Mouse (Mus musculus) cerebellum, adult 2 months (tissue): ENCODE data around the gene Skor1. TPM values are rescaled to one million over a fixed set of nuclear protein-coding genes. Genes with fewer than 3 reads are reported as not detected.

Experiments used
- DNase-seq, 2 experiments: peaks; one replicate each; pipeline ENCODE4 v3.0.0; 2021
- H3K27ac ChIP-seq: fragments of 200-500 bp; 2 replicates; pipeline ENCODE4 v1.5.1; 2012; ENCODE audit warnings: low read length, control low read depth, inconsistent platforms; ENCODE audit not compliant: insufficient read depth
- H3K27me3 ChIP-seq: fragments of 200-500 bp; 2 replicates; pipeline ENCODE4 v1.6.1; 2012; ENCODE audit warnings: inconsistent platforms, mild to moderate bottlenecking, low read length, moderate library complexity; ENCODE audit not compliant: control insufficient read depth, insufficient read depth
- H3K4me1 ChIP-seq: fragments of 200-500 bp; 2 replicates; pipeline ENCODE4 v1.6.1; 2011; ENCODE audit warnings: low read length; ENCODE audit not compliant: control insufficient read depth, insufficient read depth
- H3K4me3 ChIP-seq: fragments of 200-500 bp; replicated peaks from 2 replicates; pipeline ENCODE3; 2011; ENCODE audit warnings: mild to moderate bottlenecking, low read depth, low read length, control low read depth; ENCODE audit not compliant: insufficient read depth
- CTCF ChIP-seq: fragments of 200-500 bp; IDR thresholded peaks from 2 replicates; pipeline ENCODE4 v1.5.1; 2011; ENCODE audit warnings: low read depth, mild to moderate bottlenecking, control low read depth, low read length, moderate library complexity, borderline replicate concordance; ENCODE audit not compliant: insufficient read depth
- POLR2A ChIP-seq: fragments of 200-500 bp; IDR thresholded peaks from 2 replicates; pipeline ENCODE4 v1.6.1; 2011; ENCODE audit warnings: low read length, control low read depth, borderline replicate concordance; ENCODE audit not compliant: insufficient read depth
- WGBS: fragments of 180-500 bp; shearing (Covaris S2); methylation state at CpG from one replicate; pipeline ENCODE4 v1.1.7; 2018; 5-methylcytosine and 5-hydroxymethylcytosine counted together
- polyA plus RNA-seq: library from polyadenylated mRNA; depleted of rRNA; stranded (reverse); fragments of >200 nt; gene quantifications from 2 replicates; pipeline ENCODE4 v1.2.3, GENCODE M21; 2012

Gene Skor1
- polyA plus RNA-seq, 1 experiment, result 7.1 TPM

GRCm38 (mm10) chr9:63185249-63185648 is 36.5 kb upstream of the Skor1 start:
- WGBS, result 74% methylated on average over 7 of the region's 7 CpGs
- H3K4me1 ChIP-seq, result no peaks in the 10 kb centered on the region
- DNase-seq, result no peak
- H3K27ac ChIP-seq, result no peak overlapping the region
- H3K4me3 ChIP-seq, result no peak overlapping the region
- TF ChIP-seq CTCF (no peak), POLR2A (no peak)
- no peaks in the 10 kb centered on the region for H3K27me3 ChIP-seq

- Histone ChIP-seq H3K4me1 (no peaks in the 10 kb centered on the region), H3K27me3 (no peaks in the 10 kb centered on the region), H3K4me3 (no peak overlapping the region), H3K27ac (no peak overlapping the region)
- no peak for DNase-seq
- no peak for TF ChIP-seq CTCF
- no peak for TF ChIP-seq POLR2A
- WGBS, result 82% methylated on average over 7 of the region's 7 CpGs
These were observed 35.1 kb upstream of the Skor1 start for GRCm38 (mm10) chr9:63183864-63184263.

- Histone ChIP-seq H3K4me3 (no peak overlapping the region), H3K27ac (no peak overlapping the region), H3K27me3 (no peaks in the 10 kb centered on the region), H3K4me1 (no peaks in the 10 kb centered on the region)
- TF ChIP-seq CTCF (no peak), POLR2A (no peak)
- 75% methylated on average over 14 of the region's 14 CpGs for WGBS
- DNase-seq, result no peak
These were observed 33.7 kb upstream of the Skor1 start for GRCm38 (mm10) chr9:63182306-63182960.

GRCm38 (mm10) chr9:63181337-63182178 is 32.8 kb upstream of the Skor1 start:
- Histone ChIP-seq H3K27me3 (no peaks in the 10 kb centered on the region), H3K27ac (no peak overlapping the region), H3K4me3 (no peak overlapping the region), H3K4me1 (no peaks in the 10 kb centered on the region)
- TF ChIP-seq POLR2A (no peak), CTCF (no peak)
- WGBS, result 75% methylated on average over 11 of the region's 11 CpGs
- DNase-seq, result no peak

DNA sequence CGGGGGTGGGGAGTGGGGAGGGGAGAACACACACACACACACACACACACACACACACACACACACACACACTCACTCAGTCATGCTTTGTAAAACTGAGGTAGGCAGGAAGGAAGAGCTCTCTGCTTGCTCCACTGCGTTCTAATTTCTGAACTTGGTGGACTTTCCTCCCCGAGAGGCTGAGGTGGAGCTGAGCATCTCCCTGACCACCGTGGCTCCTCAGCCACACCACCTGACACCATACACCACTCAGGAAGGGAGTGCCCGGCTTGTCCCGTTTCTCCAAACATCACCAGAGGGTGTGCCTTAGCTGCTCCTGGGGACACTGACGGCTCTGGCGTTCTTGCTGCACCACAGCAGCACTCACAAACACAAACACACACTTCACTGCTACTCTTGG is 29.5 kb upstream of the Skor1 start:
- TF ChIP-seq POLR2A, result no peak
- TF ChIP-seq CTCF, result no peak
- 89% methylated on average over 8 of the region's 8 CpGs for WGBS

DNA sequence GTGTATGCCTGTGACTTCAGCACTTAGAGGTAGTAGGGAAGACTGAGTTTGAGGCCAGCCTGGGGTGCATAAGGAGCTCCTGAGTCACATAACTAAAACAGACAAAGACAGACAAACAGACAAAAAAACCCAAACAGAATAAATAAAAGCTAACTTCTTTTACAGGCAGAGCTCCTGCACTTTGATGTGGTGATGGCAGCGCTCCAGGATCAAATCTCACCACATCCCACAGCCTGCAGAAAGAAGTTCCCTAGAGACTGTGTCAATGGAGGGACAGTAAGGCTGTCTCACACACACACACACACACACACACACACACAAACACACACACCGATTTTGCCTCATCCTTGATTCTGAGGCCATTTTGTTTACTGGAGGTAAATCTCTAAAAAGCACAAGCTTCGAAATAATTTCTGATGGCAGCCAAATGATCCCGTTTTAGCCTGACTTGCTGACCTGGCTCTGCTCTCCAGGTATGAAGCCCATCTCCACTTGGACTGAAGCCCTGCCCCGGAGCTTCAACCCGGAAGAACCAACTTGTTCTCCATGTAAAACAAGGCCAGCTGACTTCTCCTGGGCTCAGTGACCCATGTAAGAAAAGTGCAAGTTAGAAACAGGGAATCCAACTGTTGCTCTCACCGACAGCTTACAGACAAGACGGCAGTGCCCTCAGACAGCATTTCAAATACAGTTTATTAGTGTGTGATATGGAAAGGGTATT is 25.4 kb upstream of the Skor1 start:
- WGBS, result 67% methylated on average over 8 of the region's 8 CpGs
- TF ChIP-seq POLR2A (no peak), CTCF (no peak)
- H3K27me3 ChIP-seq, result no peaks in the 10 kb centered on the region

More for the DNA sequence above, 29.5 kb upstream of the Skor1 start:
- Histone ChIP-seq H3K27ac (no peak overlapping the region), H3K4me1 (no peaks in the 10 kb centered on the region), H3K4me3 (no peak overlapping the region), H3K27me3 (no peaks in the 10 kb centered on the region)
- DNase-seq, result no peak

DNA sequence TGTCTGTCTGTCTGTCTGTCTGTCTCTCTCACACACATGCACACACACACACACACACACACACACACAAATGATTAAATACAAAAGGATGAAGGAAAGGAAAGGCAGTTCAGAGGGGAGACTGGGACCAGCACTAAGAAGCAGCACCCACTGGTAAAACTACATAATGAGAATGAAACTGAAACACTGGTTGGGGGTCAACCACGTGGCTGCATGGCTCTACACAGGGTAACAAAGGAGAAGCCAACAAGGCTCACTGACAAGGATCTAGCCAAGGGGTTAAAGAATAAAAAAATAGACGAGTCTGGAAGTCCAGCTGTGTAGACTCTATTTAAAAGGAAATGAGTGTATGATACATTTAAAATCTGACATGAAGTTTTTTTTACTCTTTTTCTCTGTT is 23.2 kb upstream of the Skor1 start:
- no peak for TF ChIP-seq POLR2A
- no peak for TF ChIP-seq CTCF
- no peak for DNase-seq
- H3K27me3 ChIP-seq, result no peaks in the 10 kb centered on the region
- no peak overlapping the region for H3K4me3 ChIP-seq
- WGBS, result 32% methylated on average over 2 of the region's 2 CpGs
- H3K4me1 ChIP-seq, result no peaks in the 10 kb centered on the region; the same call in 1 of the 2 replicates
- H3K27ac ChIP-seq, result no peak overlapping the region

More for the DNA sequence above, 25.4 kb upstream of the Skor1 start:
- Histone ChIP-seq H3K4me3 (no peak overlapping the region), H3K27ac (no peak overlapping the region), H3K4me1 (no peaks in the 10 kb centered on the region)
- no peak for DNase-seq

- TF ChIP-seq CTCF, result no peak
- no peak for TF ChIP-seq POLR2A
- H3K27me3 ChIP-seq, result no peaks in the 10 kb centered on the region
- no peak overlapping the region for H3K4me3 ChIP-seq
- 89% methylated on average over 1 of the region's 1 CpGs for WGBS
- H3K27ac ChIP-seq, result no peak overlapping the region
- H3K4me1 ChIP-seq, result peaks cover 9% of the 10 kb centered on the region; the same call in 1 of the 2 replicates
- no peak for DNase-seq
These were observed 20.4 kb upstream of the Skor1 start for GRCm38 (mm10) chr9:63169127-63169526.
